Mouse (Mus musculus) liver, adult 10 weeks (tissue): Measurements from ENCODE around the gene Fkbp3. TPM values are rescaled to one million over a fixed set of nuclear protein-coding genes. Genes with fewer than 3 reads are reported as not detected.

Source experiments
- polyA plus RNA-seq: library from polyadenylated mRNA; stranded (reverse); fragments of 350-450 nt; fragmentation: Illumina TruSeq; extraction: RNeasy Lipid Tissue Mini Kit (QIAGEN cat#74804); gene quantifications from one replicate; pipeline ENCODE4 v1.2.3, GENCODE M21; 2014; ENCODE audit warnings: low read depth, low replicate concordance

The Fkbp3 gene
- polyA plus RNA-seq = 107 TPM

DNA sequence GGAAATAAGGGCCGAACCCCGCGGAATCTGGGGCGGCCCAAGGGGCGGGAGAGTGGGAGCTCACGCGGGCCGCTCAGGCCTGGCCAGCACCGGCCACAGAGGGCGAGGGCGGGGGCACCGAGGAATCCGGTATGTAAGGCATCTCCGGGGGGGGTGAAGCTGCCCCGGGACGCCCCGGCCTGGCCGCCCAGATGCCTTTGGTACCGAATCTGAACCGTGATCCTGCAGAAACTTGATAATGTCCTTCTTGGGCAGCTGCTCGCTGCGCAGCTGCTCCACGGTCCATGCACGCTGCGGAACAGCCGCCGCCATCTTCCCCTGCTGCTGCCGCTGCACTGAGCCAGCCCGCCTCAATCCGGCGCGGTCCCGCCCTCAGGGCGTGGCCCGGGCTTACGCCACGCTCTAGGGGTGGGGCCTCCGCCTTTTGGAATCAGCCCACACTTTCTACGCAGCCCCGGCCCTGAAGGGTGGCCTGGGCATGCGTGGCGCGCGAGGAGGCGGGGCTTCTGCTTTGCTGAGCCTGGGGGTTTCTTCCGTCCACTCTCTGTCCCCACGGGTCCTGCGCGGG is at the start of gene Fkbp3:
Fkbp3 (minus strand) TSS at position 397 of the 568 bp plus-strand sequence.

DNA sequence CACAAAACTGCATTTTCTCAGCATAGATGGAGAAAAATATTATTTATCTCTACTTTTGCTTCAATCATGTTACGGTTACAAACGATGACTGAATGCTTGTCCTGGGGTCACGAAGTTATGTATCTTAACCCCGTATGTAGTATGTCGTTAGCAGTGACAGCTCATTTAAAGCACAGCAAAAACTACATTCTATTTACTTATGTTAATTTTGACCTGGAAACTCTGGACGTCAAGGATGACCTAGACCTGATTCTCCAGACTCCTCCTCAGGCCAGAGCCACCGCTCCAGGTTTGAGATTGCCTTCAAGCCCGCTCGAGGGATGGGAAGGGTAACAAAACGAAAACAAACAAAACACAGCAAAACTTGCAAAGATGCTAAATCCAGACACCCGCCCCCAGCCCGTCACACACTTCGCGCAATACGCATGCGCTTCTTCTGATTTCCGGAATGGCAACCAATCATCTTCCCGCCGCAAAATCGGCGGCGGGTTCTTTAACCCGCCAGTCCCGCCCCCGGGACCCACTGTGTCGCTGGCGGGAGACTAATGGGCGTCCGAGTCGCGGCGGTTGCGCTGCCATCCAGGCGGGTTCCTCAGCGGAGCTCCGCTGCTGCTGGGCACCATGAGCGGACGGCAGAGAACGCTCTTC is 1.4 kb upstream of the Fkbp3 start, which contains the start of gene Fancm:
Fancm (plus strand) TSS at position 519 of the 648 bp plus-strand sequence.

DNA sequence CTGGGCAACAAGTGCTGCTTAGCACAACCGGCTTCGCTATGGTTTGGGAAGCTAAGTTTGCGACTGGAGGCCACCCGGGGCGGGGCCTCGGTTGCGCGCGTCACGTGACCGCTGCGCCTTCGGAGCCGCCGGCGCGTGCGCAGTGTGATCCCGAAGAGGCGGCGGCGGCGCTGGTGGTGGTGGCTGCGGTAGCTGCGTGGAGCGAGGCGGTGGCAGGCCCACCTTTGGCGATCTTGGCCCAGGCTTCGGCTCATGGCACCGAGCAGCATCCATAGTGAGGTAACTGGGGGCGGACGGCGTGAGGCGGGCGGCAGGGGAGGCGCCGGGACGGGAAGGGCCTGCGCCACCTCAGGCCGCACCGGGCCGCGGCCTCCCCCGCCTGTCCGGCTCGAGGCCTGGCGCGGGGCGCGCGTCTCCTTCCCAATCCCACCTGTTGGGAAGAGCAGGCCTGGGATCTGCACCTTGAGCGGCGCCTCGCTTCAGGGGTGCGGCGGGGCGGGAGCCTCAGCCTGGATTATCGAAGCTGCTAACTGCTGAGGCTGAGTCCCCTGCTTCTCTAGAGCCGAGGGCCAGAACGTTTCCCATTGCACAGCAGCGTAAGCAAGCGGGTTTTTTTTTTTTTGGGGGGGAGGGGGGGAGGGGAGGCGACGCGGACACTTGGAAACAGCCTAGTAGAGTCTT is 37.5 kb downstream of the Fkbp3 start, which contains the start of gene Prpf39:
Prpf39 (plus strand) TSS at position 144 of the 681 bp plus-strand sequence.

Other genes with a start within 250 kb of the Fkbp3 start
- gene Gm527, start 156.1 kb downstream of the Fkbp3 start, polyA plus RNA-seq = 6.1 TPM
- 8.2 TPM for gene Klhl28, start 108.5 kb downstream of the Fkbp3 start, polyA plus RNA-seq
- 23.1 TPM for gene Togaram1, start 108.2 kb downstream of the Fkbp3 start, polyA plus RNA-seq
- gene Prpf39, start 37.7 kb downstream of the Fkbp3 start, polyA plus RNA-seq = 39.3 TPM
- gene Fancm, start 1.6 kb upstream of the Fkbp3 start, polyA plus RNA-seq = 3.9 TPM
- gene Mis18bp1, start 98.6 kb upstream of the Fkbp3 start, polyA plus RNA-seq = 0.58 TPM
- gene Wdr20rt, start 151.5 kb upstream of the Fkbp3 start, polyA plus RNA-seq = not detected